Mouse (Mus musculus) liver, adult 2 months (tissue): ENCODE data around the gene Rhoj. TPM values are rescaled to one million over a fixed set of nuclear protein-coding genes. Genes with fewer than 3 reads are reported as not detected.
"Not testable (repeated sequence)": the region's sequence is repeated elsewhere in the genome, so short reads cannot be mapped to it uniquely, and the experiment has no call there.

ENCODE experiments used
- DNase-seq: peaks from one replicate; pipeline ENCODE4 v3.0.0-alpha.2; 2011; ENCODE audit warnings: low read depth, low spot score; ENCODE audit errors: extremely low read depth
- H3K27ac ChIP-seq: fragments of 200-500 bp; replicated peaks from 2 replicates; pipeline ENCODE4 v1.5.1; 2012; ENCODE audit warnings: low read depth, mild to moderate bottlenecking, control low read depth, inconsistent platforms, low read length; ENCODE audit not compliant: insufficient read depth
- H3K27me3 ChIP-seq: fragments of 200-500 bp; 2 replicates; pipeline ENCODE4 v1.6.1; 2012; ENCODE audit warnings: mild to moderate bottlenecking, moderate library complexity, low read length, inconsistent platforms; ENCODE audit not compliant: control insufficient read depth, insufficient read depth
- H3K36me3 ChIP-seq: fragments of 200-500 bp; 2 replicates; pipeline ENCODE4 v1.6.1; 2012; ENCODE audit warnings: low read length, inconsistent platforms; ENCODE audit not compliant: control insufficient read depth, insufficient read depth
- H3K4me1 ChIP-seq: fragments of 200-500 bp; 2 replicates; pipeline ENCODE4 v1.6.1; 2011; ENCODE audit warnings: low read length; ENCODE audit not compliant: control insufficient read depth, insufficient read depth
- H3K4me3 ChIP-seq: fragments of 200-500 bp; 2 replicates; pipeline ENCODE4 v1.5.1; 2011; ENCODE audit warnings: low read depth, mild to moderate bottlenecking, control low read depth, low read length, moderate library complexity; ENCODE audit not compliant: insufficient read depth
- H3K79me2 ChIP-seq: fragments of 200-500 bp; 2 replicates; pipeline ENCODE4 v1.6.1; 2012; ENCODE audit warnings: inconsistent platforms, mild to moderate bottlenecking, low read length, moderate library complexity; ENCODE audit not compliant: control insufficient read depth, insufficient read depth
- H3K9ac ChIP-seq: fragments of 200-500 bp; 2 replicates; pipeline ENCODE4 v1.6.1; 2012; ENCODE audit warnings: low read depth, mild to moderate bottlenecking, control low read depth, inconsistent platforms, low read length
- CTCF ChIP-seq: fragments of 200-500 bp; IDR thresholded peaks from 2 replicates; pipeline ENCODE4 v1.5.1; 2011; ENCODE audit warnings: low read depth, low read length, control low read depth
- POLR2A ChIP-seq: fragments of 200-500 bp; IDR thresholded peaks from 2 replicates; pipeline ENCODE4 v1.6.1; 2011; ENCODE audit warnings: low read length, control low read depth; ENCODE audit not compliant: insufficient read depth; ENCODE audit errors: extremely low read depth
- WGBS: fragments of 180-500 bp; shearing (Covaris S2); methylation state at CpG from one replicate; pipeline ENCODE4 v1.1.7; 2018; 5-methylcytosine and 5-hydroxymethylcytosine counted together
- polyA plus RNA-seq: library from polyadenylated mRNA; depleted of rRNA; stranded (reverse); fragments of >200 nt; gene quantifications from 2 replicates; pipeline ENCODE4 v1.2.3, GENCODE M21; 2012
- total RNA-seq: library from RNA; depleted of rRNA; stranded (reverse); fragments of >200 nt; gene quantifications from 2 replicates; pipeline ENCODE4 v1.2.3, GENCODE M21; 2014

The Rhoj gene
- total and polyA plus RNA-seq, 2 experiments: 2.8 to 4.5 TPM

DNA sequence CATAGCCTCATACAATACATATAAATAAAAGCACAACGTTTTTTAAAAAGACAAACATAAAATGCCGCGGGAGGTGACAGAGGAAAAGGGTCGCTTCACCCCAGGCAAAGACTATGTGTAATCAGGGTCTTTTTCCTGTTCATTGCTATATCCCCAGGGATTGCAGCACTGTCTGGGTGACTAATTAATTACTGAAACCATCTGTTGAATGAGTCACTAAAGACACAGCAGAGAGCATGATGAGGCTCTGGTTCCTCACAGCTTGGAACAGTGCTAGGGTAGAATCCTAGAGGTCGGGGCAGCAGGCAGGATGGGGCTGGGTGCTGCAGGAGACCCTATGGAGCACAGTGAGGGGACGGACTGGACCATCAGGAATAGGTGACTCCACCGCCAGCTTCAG, 117.8 kb downstream of the Rhoj start:
- WGBS: 77% methylated on average over 7 of the region's 7 CpGs
- Histone ChIP-seq H3K9ac (no peak overlapping the region), H3K79me2 (no peaks in the 10 kb centered on the region), H3K4me1 (no peaks in the 10 kb centered on the region), H3K27me3 (no peaks in the 10 kb centered on the region), H3K27ac (no peak overlapping the region), H3K36me3 (no peaks in the 10 kb centered on the region), H3K4me3 (no peak overlapping the region)
- no peak for DNase-seq
- no peak for TF ChIP-seq POLR2A
- no peak for TF ChIP-seq CTCF

DNA sequence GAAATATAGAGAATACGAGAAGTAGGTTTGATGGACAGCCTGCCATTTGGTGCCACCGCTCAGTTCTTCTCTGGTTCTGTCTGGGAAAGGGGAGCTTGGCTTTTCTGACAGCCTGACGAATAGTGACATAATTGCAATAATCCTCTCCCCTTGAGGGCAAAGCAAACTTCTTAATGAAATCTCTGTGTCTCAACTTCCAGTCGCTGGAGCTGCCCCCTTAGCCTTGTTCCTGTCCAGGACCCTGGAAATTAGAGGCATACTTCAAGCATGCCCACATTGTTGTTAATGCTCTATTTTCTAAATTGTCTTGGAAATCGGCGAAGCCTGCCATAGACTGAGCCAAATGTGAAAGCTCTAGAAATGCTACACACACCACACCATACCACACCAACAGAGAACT, 120.6 kb downstream of the Rhoj start:
- H3K27ac ChIP-seq: no peak overlapping the region
- TF ChIP-seq POLR2A (no peak), CTCF (no peak)
- H3K9ac ChIP-seq: no peak overlapping the region
- 95% methylated on average over 6 of the region's 6 CpGs for WGBS
- no peaks in the 10 kb centered on the region for H3K4me1 ChIP-seq
- no peaks in the 10 kb centered on the region; the same call in 1 of the 2 replicates for H3K27me3 ChIP-seq
- no peak for DNase-seq
- no peaks in the 10 kb centered on the region for H3K79me2 ChIP-seq
- H3K36me3 ChIP-seq: no peaks in the 10 kb centered on the region
- no peak overlapping the region for H3K4me3 ChIP-seq

DNA sequence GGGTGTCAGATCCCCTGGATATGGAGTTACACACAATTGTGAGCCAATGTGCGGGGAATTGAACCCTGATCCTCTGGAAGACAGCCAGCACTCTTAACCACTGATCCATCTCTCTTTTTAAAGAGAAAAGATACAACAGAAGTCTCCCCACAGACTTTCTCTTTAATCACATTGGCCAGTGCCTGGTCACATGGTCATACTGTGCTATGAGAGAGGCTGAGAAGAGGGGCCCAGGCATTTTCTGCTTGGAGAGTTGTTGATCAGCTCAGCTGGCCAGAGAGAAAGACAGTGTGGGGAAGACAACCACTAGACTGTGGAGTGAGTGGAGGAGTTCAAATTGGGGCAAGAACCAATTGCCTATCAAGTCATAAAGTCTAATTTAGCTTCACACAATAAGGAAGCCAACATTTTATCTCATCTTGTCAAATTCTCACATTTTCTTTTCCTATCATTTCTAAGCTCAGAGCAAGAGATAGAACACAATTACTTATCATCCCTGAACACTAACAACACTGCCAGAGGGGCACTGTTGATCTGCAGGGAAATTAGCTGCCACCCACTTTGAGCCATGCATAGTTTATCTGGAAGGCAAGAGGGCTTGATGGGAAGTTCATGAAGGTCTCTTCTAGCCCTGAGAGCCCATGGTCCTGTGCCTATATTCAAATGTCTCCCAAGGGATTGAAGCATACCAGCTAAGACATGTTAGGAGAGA, 121.7 kb downstream of the Rhoj start:
- DNase-seq: no peak
- 64% methylated on average over 1 of the region's 1 CpGs for WGBS
- Histone ChIP-seq H3K27me3 (no peaks in the 10 kb centered on the region; the same call in 1 of the 2 replicates), H3K4me1 (no peaks in the 10 kb centered on the region), H3K27ac (no peak overlapping the region), H3K36me3 (no peaks in the 10 kb centered on the region), H3K79me2 (no peaks in the 10 kb centered on the region), H3K4me3 (no peak overlapping the region), H3K9ac (no peak overlapping the region)
- no peak for TF ChIP-seq POLR2A
- no peak for TF ChIP-seq CTCF

DNA sequence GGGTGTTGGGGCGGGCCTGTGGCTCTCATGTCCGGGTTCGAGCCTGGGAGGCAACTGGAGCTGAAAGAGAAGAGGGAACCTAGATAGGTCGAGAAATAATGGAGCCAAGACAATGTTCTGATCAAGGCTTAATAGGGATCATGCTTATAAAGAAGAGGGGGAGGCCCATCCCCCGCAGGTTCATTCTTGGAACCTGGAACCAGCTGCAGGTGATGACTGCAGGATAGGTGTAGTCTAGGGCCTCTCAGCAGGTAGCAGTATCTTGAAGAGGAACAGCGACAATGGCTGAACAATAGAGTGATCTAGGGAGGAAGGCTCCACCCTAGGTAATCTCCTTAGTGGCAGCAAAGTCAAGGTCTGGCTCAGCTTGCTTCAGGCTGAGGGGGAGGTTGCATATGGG, 124.3 kb downstream of the Rhoj start:
- H3K4me1 ChIP-seq, H3K27me3 ChIP-seq, H3K79me2 ChIP-seq, H3K27ac ChIP-seq, DNase-seq, H3K4me3 ChIP-seq, H3K36me3 ChIP-seq, H3K9ac ChIP-seq: not testable (repeated sequence)
- 85% methylated on average over 6 of the region's 6 CpGs for WGBS

DNA sequence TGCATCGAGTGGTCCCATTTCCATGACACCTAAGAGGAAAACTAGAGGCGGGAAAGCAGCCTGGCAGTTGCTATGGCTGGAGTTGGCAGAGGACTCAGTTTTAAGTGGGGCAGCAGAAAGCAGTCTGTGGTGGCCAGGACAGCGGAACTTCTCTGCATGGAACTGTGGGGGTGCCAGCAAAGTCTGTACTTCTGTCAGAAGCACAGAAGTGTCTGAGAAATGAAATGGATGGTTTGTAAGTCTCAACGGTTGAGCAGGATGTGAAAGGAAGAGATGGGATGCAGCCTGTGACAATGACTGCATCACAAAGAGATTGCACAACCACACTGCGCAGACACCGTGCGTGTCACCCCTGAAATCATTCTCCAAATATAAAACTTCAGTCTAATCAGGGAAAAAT, 138.1 kb downstream of the Rhoj start:
- Histone ChIP-seq H3K36me3 (peaks cover 6% of the 10 kb centered on the region; the same call in 1 of the 2 replicates), H3K4me3 (no peak overlapping the region), H3K4me1 (no peaks in the 10 kb centered on the region), H3K79me2 (no peaks in the 10 kb centered on the region), H3K9ac (no peak overlapping the region), H3K27me3 (no peaks in the 10 kb centered on the region), H3K27ac (no peak overlapping the region)
- no peak for DNase-seq
- TF ChIP-seq POLR2A (no peak), CTCF (no peak)
- 74% methylated on average over 7 of the region's 7 CpGs for WGBS

DNA sequence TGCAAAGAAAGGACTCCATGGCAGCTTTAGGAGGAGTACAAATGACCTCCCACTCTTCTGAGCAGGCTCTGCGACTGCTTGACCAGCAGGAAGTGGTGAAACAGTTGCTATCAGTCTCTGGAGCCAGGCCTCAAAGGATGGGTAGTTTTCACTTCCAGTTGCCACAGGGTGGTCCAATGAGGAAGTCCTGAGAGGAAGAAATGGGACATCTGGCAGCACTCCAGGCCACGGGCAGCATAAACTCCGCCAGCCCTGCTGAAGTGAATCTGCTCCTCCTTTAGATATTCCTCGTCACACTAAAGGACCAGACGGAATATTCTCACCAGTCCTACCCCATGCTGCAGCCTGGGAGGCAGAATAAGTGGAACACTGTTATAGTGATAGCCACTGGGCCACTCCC, 140.8 kb downstream of the Rhoj start:
- no peak for DNase-seq
- TF ChIP-seq CTCF: no peak
- TF ChIP-seq POLR2A: no peak
- Histone ChIP-seq H3K36me3 (peaks cover 26% of the 10 kb centered on the region; the same call in 1 of the 2 replicates), H3K27ac (no peak overlapping the region), H3K27me3 (no peaks in the 10 kb centered on the region), H3K79me2 (no peaks in the 10 kb centered on the region), H3K4me1 (peaks cover 3% of the 10 kb centered on the region), H3K9ac (no peak overlapping the region), H3K4me3 (no peak overlapping the region)
- 73% methylated on average over 5 of the region's 5 CpGs for WGBS
